8 mouse cellular contexts compared by ENCODE assay signal in the genomic region with DNA sequence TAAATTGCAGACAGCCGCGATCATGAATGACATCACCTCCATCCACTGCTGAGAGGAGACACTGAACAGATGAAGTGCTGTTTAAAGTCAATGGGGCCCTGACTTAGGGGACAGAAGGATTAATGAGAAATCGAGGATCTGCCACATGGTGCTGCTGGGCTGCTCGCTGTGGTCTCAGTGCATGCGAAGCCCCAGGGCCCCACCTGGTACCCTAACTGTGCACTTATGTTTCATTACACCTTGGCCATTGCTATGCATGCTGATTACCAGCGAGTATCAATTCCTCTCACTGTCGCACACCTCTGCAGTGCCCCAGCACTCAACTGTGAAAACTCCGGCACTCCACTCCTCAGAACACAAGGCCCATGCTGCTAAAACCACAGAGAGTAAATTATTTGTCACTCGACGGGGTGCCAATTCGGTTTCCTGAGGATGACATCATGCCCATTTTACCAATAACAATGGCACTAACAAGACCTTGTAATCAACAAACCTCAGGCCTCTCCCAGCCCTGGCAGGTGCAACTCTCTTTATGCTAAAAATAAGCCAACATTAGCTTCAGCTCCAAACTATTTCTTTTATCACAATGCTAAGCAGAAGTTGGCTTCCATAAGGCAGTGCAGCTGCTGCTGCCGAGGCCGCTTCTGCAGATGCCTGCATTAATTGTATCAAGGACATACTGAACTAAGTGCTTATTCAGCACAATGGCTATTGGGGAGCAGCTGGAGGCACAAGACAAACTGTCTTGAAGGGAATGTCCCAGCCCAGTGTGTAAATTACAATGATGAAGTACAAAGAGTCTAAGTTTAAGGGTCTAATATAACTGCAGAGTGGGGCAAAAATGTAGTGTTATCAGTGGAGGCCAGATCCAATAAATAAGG.
DNase-seq lines count a peak whose midpoint lies in the region; ATAC-seq lines count a peak whose summit lies in the region.
"Had no signal": no experiment of that assay in that cellular context is flagged by ENCODE, and none has a peak within 500 bp of the region (broad histone marks: within the 10 kb centered on the region; RNA-seq: fewer than 3 reads in every experiment).

No protein-coding gene starts in this region.

- peak; percentile 11 for DNase-seq in lung, postnatal 10 days
- no peak for DNase-seq in lung, postnatal 36 days
- peak; percentile 18 for DNase-seq in layer of hippocampus, adult 9-11 months
- no peak for DNase-seq in c-Kit-positive CD71-positive TER-119-positive erythroid progenitor cells, embryonic 14.5 days (ENCODE audit: low spot score)
- DNase-seq in urinary bladder, postnatal 36 days (ENCODE audit: low spot score in 2 of 2) = no peak

- H3K4me2 ChIP-seq in forebrain, embryonic 13.5 days = peak overlapping the region; percentile 31
- no peak overlapping the region for H3K4me2 ChIP-seq in stomach, embryonic 15.5 days
- H3K4me2 ChIP-seq: limb, embryonic 13.5 days had no signal

- no peaks in the 10 kb centered on the region for H3K9me3 ChIP-seq in forebrain, embryonic 13.5 days (replicated peaks)
- H3K9me3 ChIP-seq in stomach, embryonic 15.5 days = no peaks in the 10 kb centered on the region
- H3K9me3 ChIP-seq: limb, embryonic 13.5 days had no signal

- peak overlapping the region; percentile 90 for H3K27ac ChIP-seq in forebrain, embryonic 13.5 days
- peak overlapping the region; percentile 40; the same call in 1 of the 2 replicates for H3K27ac ChIP-seq in stomach, embryonic 15.5 days
- H3K27ac ChIP-seq: limb, embryonic 13.5 days had no signal

- no peak overlapping the region for H3K4me3 ChIP-seq in forebrain, embryonic 13.5 days
- no peak overlapping the region for H3K4me3 ChIP-seq in stomach, embryonic 15.5 days (replicated peaks)
- H3K4me3 ChIP-seq: limb, embryonic 13.5 days had no signal

- 7% methylated on average over 13 of the region's 13 CpGs for WGBS in forebrain, embryonic 13.5 days
- 45% methylated on average over 13 of the region's 13 CpGs for WGBS in stomach, embryonic 15.5 days

- ATAC-seq in forebrain, embryonic 13.5 days = peak; percentile 92
- ATAC-seq in stomach, embryonic 15.5 days (ENCODE audit: insufficient read depth, low FRiP score, low read depth) = no peak; the same call in 1 of the 2 replicates

- H3K27me3 ChIP-seq in forebrain, embryonic 13.5 days = no peaks in the 10 kb centered on the region
- no peaks in the 10 kb centered on the region for H3K27me3 ChIP-seq in stomach, embryonic 15.5 days (replicated peaks)
- H3K27me3 ChIP-seq: limb, embryonic 13.5 days had no signal

- peaks cover 52% of the 10 kb centered on the region for H3K4me1 ChIP-seq in forebrain, embryonic 13.5 days
- H3K4me1 ChIP-seq in stomach, embryonic 15.5 days = no peaks in the 10 kb centered on the region

- peak overlapping the region; percentile 7; the same call in 1 of the 2 replicates for H3K9ac ChIP-seq in forebrain, embryonic 13.5 days
- H3K9ac ChIP-seq in stomach, embryonic 15.5 days = no peak overlapping the region
- H3K9ac ChIP-seq: limb, embryonic 13.5 days had no signal

- H3K36me3 ChIP-seq in forebrain, embryonic 13.5 days (ENCODE audit: poor library complexity, severe bottlenecking) = no peaks in the 10 kb centered on the region
- no peaks in the 10 kb centered on the region for H3K36me3 ChIP-seq in stomach, embryonic 15.5 days
- H3K36me3 ChIP-seq: limb, embryonic 13.5 days had no signal

Comparison
In these comparisons a context has a peak if more than half of its experiments do, and no peak if none do; other contexts are left out.
1. DNase-seq: peak in lung, postnatal 10 days (single experiment) and layer of hippocampus, adult 9-11 months (single experiment); none in lung, postnatal 36 days (single experiment), c-Kit-positive CD71-positive TER-119-positive erythroid progenitor cells, embryonic 14.5 days (single experiment) and urinary bladder, postnatal 36 days (0 of 2).